In the genomic region with DNA sequence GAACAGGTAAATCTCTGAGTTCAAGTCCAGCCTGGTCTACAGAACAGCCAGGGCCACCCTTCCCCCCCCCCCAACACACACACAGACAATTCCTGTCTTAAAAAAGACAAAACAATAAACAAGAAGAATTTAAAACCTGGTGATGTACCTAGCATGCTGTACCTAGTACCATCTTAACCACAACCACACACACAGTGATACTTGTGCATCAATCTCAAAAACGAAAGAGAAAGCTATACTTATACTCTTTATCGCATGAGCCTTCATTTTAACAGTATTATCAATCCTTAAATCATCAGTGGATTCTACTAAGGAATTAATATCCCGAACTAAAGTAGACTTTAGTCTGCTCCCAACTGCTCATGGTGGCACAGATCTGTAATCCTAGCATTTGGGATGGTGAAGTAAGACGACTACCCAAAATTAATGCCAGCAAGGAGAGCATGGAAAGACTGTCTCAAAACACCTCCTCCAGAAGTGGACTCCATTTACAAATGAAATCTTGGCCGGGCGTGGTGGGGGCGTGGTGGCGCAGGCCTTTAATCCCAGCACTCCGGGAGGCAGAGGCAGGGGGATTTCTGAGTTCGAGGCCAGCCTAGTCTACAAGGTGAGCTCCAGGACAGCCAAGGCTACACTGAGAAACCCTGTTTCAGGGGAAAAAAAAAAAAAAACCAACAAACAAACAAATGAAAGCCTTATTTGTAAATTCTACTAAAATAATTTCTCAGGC, we compare ENCODE assay signal across 9 mouse cellular contexts. TPM values are rescaled to one million over a fixed set of nuclear protein-coding genes. Genes with fewer than 3 reads are reported as not detected.
A peak's percentile ranks its signal among the peaks of the same experiment; 100 is the strongest.
DNase-seq lines count a peak whose midpoint lies in the region; ATAC-seq and TF ChIP-seq lines count a peak whose summit lies in the region.
"Had no signal": no experiment of that assay in that cellular context is flagged by ENCODE, and none has a peak within 500 bp of the region (broad histone marks: within the 10 kb centered on the region; RNA-seq: fewer than 3 reads in every experiment).

No protein-coding gene starts in this region.

- DNase-seq in kidney, postnatal 0 days (ENCODE audit: low spot score): no peak
- no peak for DNase-seq in kidney, adult 2 months
- DNase-seq in embryonic facial prominence, embryonic 10.5 days (ENCODE audit: low spot score): no peak
- DNase-seq in urinary bladder, adult 2 months (ENCODE audit: low spot score): no peak
- DNase-seq in frontal cortex, postnatal 36 days (ENCODE audit: low spot score in 2 of 2): no peak
- DNase-seq in cerebellum, adult 11 months: no peak
- DNase-seq: kidney, postnatal 36 days had no signal

- H3K9me3 ChIP-seq in kidney, postnatal 0 days (replicated peaks; ENCODE audit: low read length): no peaks in the 10 kb centered on the region
- H3K9me3 ChIP-seq in embryonic facial prominence, embryonic 10.5 days: peaks cover 11% of the 10 kb centered on the region; the same call in 1 of the 2 replicates
- no peaks in the 10 kb centered on the region for H3K9me3 ChIP-seq in intestine, embryonic 16.5 days (ENCODE audit: control insufficient read depth, low read length)
- H3K9me3 ChIP-seq in neural tube, embryonic 14.5 days (ENCODE audit: control insufficient read depth, low read length): no peaks in the 10 kb centered on the region

- H3K4me2 ChIP-seq in kidney, postnatal 0 days (ENCODE audit: low read length): peak overlapping the region; percentile 68
- peak overlapping the region; percentile 51 for H3K4me2 ChIP-seq in intestine, embryonic 16.5 days (ENCODE audit: low read depth, low read length)
- peak overlapping the region; percentile 65 for H3K4me2 ChIP-seq in neural tube, embryonic 14.5 days (ENCODE audit: low read depth, low read length)

- peaks cover 6% of the 10 kb centered on the region; the same call in 1 of the 2 replicates for H3K4me1 ChIP-seq in kidney, postnatal 0 days (replicated peaks; ENCODE audit: insufficient read depth, low read length)
- H3K4me1 ChIP-seq in kidney, adult 2 months (ENCODE audit: control insufficient read depth, insufficient read depth, low read length): no peaks in the 10 kb centered on the region; the same call in 1 of the 2 replicates
- peaks cover 22% of the 10 kb centered on the region for H3K4me1 ChIP-seq in embryonic facial prominence, embryonic 10.5 days
- H3K4me1 ChIP-seq in intestine, embryonic 16.5 days (ENCODE audit: control insufficient read depth, insufficient read depth, low read length): peaks cover 7% of the 10 kb centered on the region
- peaks cover 12% of the 10 kb centered on the region for H3K4me1 ChIP-seq in neural tube, embryonic 14.5 days (ENCODE audit: control insufficient read depth, insufficient read depth, low read length)

- TF ChIP-seq CTCF in kidney, postnatal 0 days (IDR thresholded peaks at IDR 0.05; ENCODE audit: low read depth): no peak
- no peak for TF ChIP-seq CTCF in kidney, adult 2 months (conservative IDR thresholded peaks at IDR 0.05; ENCODE audit: insufficient read depth, insufficient read length, low read depth, low read length)

- no peaks in the 10 kb centered on the region for H3K36me3 ChIP-seq in kidney, postnatal 0 days (ENCODE audit: insufficient read depth, low read length)
- no peaks in the 10 kb centered on the region for H3K36me3 ChIP-seq in kidney, adult 2 months (ENCODE audit: control insufficient read depth, insufficient read depth, low read length)
- peaks cover 43% of the 10 kb centered on the region for H3K36me3 ChIP-seq in embryonic facial prominence, embryonic 10.5 days (replicated peaks)
- peaks cover 3% of the 10 kb centered on the region; the same call in 1 of the 2 replicates for H3K36me3 ChIP-seq in intestine, embryonic 16.5 days (ENCODE audit: control insufficient read depth, insufficient read depth, low read length)
- no peaks in the 10 kb centered on the region for H3K36me3 ChIP-seq in neural tube, embryonic 14.5 days (ENCODE audit: control insufficient read depth, insufficient read depth, low read length)

- H3K27ac ChIP-seq in kidney, postnatal 0 days: no peak overlapping the region
- no peak overlapping the region for H3K27ac ChIP-seq in kidney, adult 2 months (ENCODE audit: insufficient read depth, low read depth, low read length)
- H3K27ac ChIP-seq in embryonic facial prominence, embryonic 10.5 days (replicated peaks): no peak overlapping the region
- no peak overlapping the region for H3K27ac ChIP-seq in intestine, embryonic 16.5 days (ENCODE audit: low read length)
- H3K27ac ChIP-seq in neural tube, embryonic 14.5 days (ENCODE audit: low read depth, low read length): no peak overlapping the region

- ATAC-seq in kidney, postnatal 0 days (replicated peaks; ENCODE audit: low FRiP score, low read depth): no peak
- ATAC-seq in intestine, embryonic 16.5 days: no peak
- ATAC-seq in neural tube, embryonic 14.5 days (ENCODE audit: low read depth): no peak

- no peak overlapping the region for H3K4me3 ChIP-seq in kidney, postnatal 0 days (replicated peaks; ENCODE audit: low read depth, low read length)
- H3K4me3 ChIP-seq in kidney, adult 2 months (ENCODE audit: insufficient read depth, low read depth, low read length): no peak overlapping the region
- peak overlapping the region; percentile 92 for H3K4me3 ChIP-seq in embryonic facial prominence, embryonic 10.5 days
- H3K4me3 ChIP-seq in intestine, embryonic 16.5 days (ENCODE audit: low read length): peak overlapping the region; percentile 95
- H3K4me3 ChIP-seq in neural tube, embryonic 14.5 days (ENCODE audit: low read depth, low read length): peak overlapping the region; percentile 97

- WGBS in kidney, postnatal 0 days: 84% methylated on average over 10 of the region's 10 CpGs
- WGBS in kidney, adult 2 months: 79% methylated on average over 10 of the region's 10 CpGs
- WGBS in embryonic facial prominence, embryonic 10.5 days: 90% methylated on average over 10 of the region's 10 CpGs
- 82% methylated on average over 10 of the region's 10 CpGs for WGBS in intestine, embryonic 16.5 days
- WGBS in neural tube, embryonic 14.5 days: 90% methylated on average over 10 of the region's 10 CpGs

- TF ChIP-seq POLR2A in kidney, adult 2 months (IDR thresholded peaks at IDR 0.05; ENCODE audit: low read depth, low read length): no peak

- no peak overlapping the region for H3K9ac ChIP-seq in kidney, postnatal 0 days (ENCODE audit: low read depth, low read length)
- no peak overlapping the region; the same call in 1 of the 2 replicates for H3K9ac ChIP-seq in intestine, embryonic 16.5 days (ENCODE audit: low read depth, low read length)
- no peak overlapping the region; the same call in 1 of the 2 replicates for H3K9ac ChIP-seq in neural tube, embryonic 14.5 days (replicated peaks; ENCODE audit: low read depth, low read length)

- H3K27me3 ChIP-seq in kidney, postnatal 0 days (ENCODE audit: insufficient read depth, low read length): no peaks in the 10 kb centered on the region
- H3K27me3 ChIP-seq in kidney, adult 2 months (replicated peaks; ENCODE audit: control insufficient read depth, insufficient read depth, low read length): no peaks in the 10 kb centered on the region
- H3K27me3 ChIP-seq in embryonic facial prominence, embryonic 10.5 days (replicated peaks; ENCODE audit: low read depth, poor library complexity, severe bottlenecking): no peaks in the 10 kb centered on the region
- no peaks in the 10 kb centered on the region for H3K27me3 ChIP-seq in intestine, embryonic 16.5 days (replicated peaks; ENCODE audit: control insufficient read depth, insufficient read depth, low read length)
- H3K27me3 ChIP-seq in neural tube, embryonic 14.5 days (ENCODE audit: control insufficient read depth, insufficient read depth, low read length): no peaks in the 10 kb centered on the region

RNA-seq across cellular contexts. Expression of a gene that starts 1.7 kb away (rescaled TPM):
- 12.4 and 13.2 TPM in 2 replicates for polyA plus RNA-seq in kidney, postnatal 0 days (2015; fragmentation: Nextera tagmentation; extraction: Ambion mirVana)
- 1.5 and 1.9 TPM in 2 replicates for polyA plus RNA-seq in kidney, adult 2 months (2012; rRNA removed)
- polyA plus RNA-seq in embryonic facial prominence, embryonic 10.5 days (2016; fragmentation: Nextera tagmentation; extraction: Ambion mirVana): 24.7 and 25.0 TPM in 2 replicates
- 11.2 and 11.3 TPM in 2 replicates for polyA plus RNA-seq in intestine, embryonic 16.5 days (2015; fragmentation: Nextera tagmentation; extraction: Ambion mirVana)
- 37.7 and 42.7 TPM in 2 replicates for polyA plus RNA-seq in neural tube, embryonic 14.5 days (2014; fragmentation: Nextera tagmentation; extraction: Ambion mirVana)
- polyA plus RNA-seq in urinary bladder, adult 2 months (2012; rRNA removed): 5.8 and 7.9 TPM in 2 replicates

RNA-seq across cellular contexts. Expression of a gene that starts 12.5 kb away (rescaled TPM):
- polyA plus RNA-seq in kidney, postnatal 0 days (2015; fragmentation: Nextera tagmentation; extraction: Ambion mirVana): not detected in 2 replicates
- polyA plus RNA-seq in kidney, adult 2 months (2012; rRNA removed): not detected in 2 replicates
- polyA plus RNA-seq in embryonic facial prominence, embryonic 10.5 days (2016; fragmentation: Nextera tagmentation; extraction: Ambion mirVana): 2.4 and 2.8 TPM in 2 replicates
- polyA plus RNA-seq in intestine, embryonic 16.5 days (2015; fragmentation: Nextera tagmentation; extraction: Ambion mirVana): not detected in 2 replicates
- polyA plus RNA-seq in neural tube, embryonic 14.5 days (2014; fragmentation: Nextera tagmentation; extraction: Ambion mirVana): not detected in 2 replicates
- polyA plus RNA-seq in urinary bladder, adult 2 months (2012; rRNA removed): not detected in 2 replicates

Comparison
In these comparisons a context has a peak if more than half of its experiments do, and no peak if none do; other contexts are left out.
1. H3K4me3 ChIP-seq: peak in embryonic facial prominence, embryonic 10.5 days (single experiment), intestine, embryonic 16.5 days (single experiment) and neural tube, embryonic 14.5 days (single experiment); none in kidney, postnatal 0 days (single experiment) and kidney, adult 2 months (single experiment).
2. Peak in every context shown above with its lines, with median percentiles within 50 percentile points of each other: H3K4me2 ChIP-seq.